Mouse (Mus musculus) adipose tissue, adult 10 weeks (tissue): ENCODE results near the gene Elf5. TPM values are rescaled to one million over a fixed set of nuclear protein-coding genes. Genes with fewer than 3 reads are reported as not detected.

Source experiments
- polyA plus RNA-seq: library from polyadenylated mRNA; stranded (reverse); fragments of 350-450 nt; fragmentation: Illumina TruSeq; extraction: RNeasy Lipid Tissue Mini Kit (QIAGEN cat#74804); gene quantifications from one replicate; pipeline ENCODE4 v1.2.3, GENCODE M21; 2014; ENCODE audit warnings: low read depth, low replicate concordance

Elf5 gene
- 3.5 TPM for polyA plus RNA-seq

GRCm38 (mm10) chr2:103411348-103411747 is at the start of gene Elf5:
Gene Elf5, plus strand, starts transcription at chr2:103411688.

GRCm38 (mm10) chr2:103484617-103485401 is 73.3 kb downstream of the Elf5 start, which contains the start of gene Cat:
Gene Cat, minus strand, starts transcription at chr2:103485160.

Other genes starting within 250 kb of the Elf5 start
- gene Ehf, start 108.4 kb upstream of the Elf5 start, polyA plus RNA-seq, result 66.0 TPM
- 212 TPM for gene Cat, start 73.5 kb downstream of the Elf5 start, polyA plus RNA-seq
- gene Abtb2, start 154.6 kb downstream of the Elf5 start, polyA plus RNA-seq, result 1.1 TPM